Mouse (Mus musculus): Measurements from ENCODE around the gene Gm42417.

Gm42417 gene

GRCm38 (mm10) chr1:36513718-36514117, 25.5 kb downstream of the Gm42417 start:
- DNase-seq = peak; percentile 74

GRCm38 (mm10) chr1:36513310-36513709, 25.9 kb downstream of the Gm42417 start:
- DNase-seq = peak; percentile 73

- no peak for DNase-seq
These were observed 26.3 kb downstream of the Gm42417 start for GRCm38 (mm10) chr1:36512966-36513280.

GRCm38 (mm10) chr1:36512089-36512965, 26.9 kb downstream of the Gm42417 start:
- peak; percentile 63 for DNase-seq

GRCm38 (mm10) chr1:36511289-36512021, 27.8 kb downstream of the Gm42417 start, which contains the start of gene Cnnm3:
Cnnm3 (plus strand) TSS chr1:36511867.
- peak; percentile 99 for DNase-seq

- DNase-seq = no peak
These were observed 31.0 kb downstream of the Gm42417 start for GRCm38 (mm10) chr1:36508238-36508637.

- DNase-seq = peak; percentile 87
These were observed 38.0 kb downstream of the Gm42417 start for GRCm38 (mm10) chr1:36501261-36501660.

- DNase-seq = no peak
These were observed 41.9 kb downstream of the Gm42417 start for GRCm38 (mm10) chr1:36497312-36497711.

GRCm38 (mm10) chr1:36496719-36497118, 42.5 kb downstream of the Gm42417 start:
- DNase-seq = no peak

GRCm38 (mm10) chr1:36493299-36493698, 45.9 kb downstream of the Gm42417 start:
- DNase-seq = no peak

GRCm38 (mm10) chr1:36492416-36493139, 46.7 kb downstream of the Gm42417 start:
- peak; percentile 95 for DNase-seq

- no peak for DNase-seq
These were observed 49.6 kb downstream of the Gm42417 start for GRCm38 (mm10) chr1:36489661-36490060.

GRCm38 (mm10) chr1:36487111-36487510, 52.1 kb downstream of the Gm42417 start:
- DNase-seq = no peak

- DNase-seq = peak; percentile 61
These were observed 54.1 kb downstream of the Gm42417 start for GRCm38 (mm10) chr1:36485080-36485479.

- peak; percentile 29 for DNase-seq
These were observed 55.4 kb downstream of the Gm42417 start for GRCm38 (mm10) chr1:36483825-36484224.
